Mouse (Mus musculus) hindbrain, embryonic 15.5 days (tissue): ENCODE results near the gene Fam43a. TPM values are rescaled to one million over a fixed set of nuclear protein-coding genes. Genes with fewer than 3 reads are reported as not detected.

Source experiments
- ATAC-seq: fragments of 200-750 bp; cut with Nextera tagmentation; 2 replicates; pipeline ENCODE4 v1.8.0; 2017; ENCODE audit warnings: low read depth, moderate number of reproducible peaks, moderate TSS enrichment; ENCODE audit not compliant: low FRiP score
- H3K27ac ChIP-seq: fragments of 300-500 bp; sonication (generic); replicated peaks from 2 replicates; pipeline ENCODE4 v1.5.1; 2015; ENCODE audit warnings: mild to moderate bottlenecking, inconsistent platforms
- H3K27me3 ChIP-seq: fragments of 300-500 bp; sonication (generic); 2 replicates; pipeline ENCODE4 v1.6.1; 2015; ENCODE audit warnings: control low read depth, inconsistent platforms
- H3K36me3 ChIP-seq: fragments of 300-500 bp; sonication (generic); 2 replicates; pipeline ENCODE4 v1.6.1; 2015; ENCODE audit warnings: control low read depth, inconsistent platforms
- H3K4me1 ChIP-seq: fragments of 300-500 bp; sonication (generic); replicated peaks from 2 replicates; pipeline ENCODE4 v1.6.1; 2015; ENCODE audit warnings: control low read depth, inconsistent platforms
- H3K4me2 ChIP-seq: fragments of 300-500 bp; sonication (generic); 2 replicates; pipeline ENCODE4 v1.6.1; 2015; ENCODE audit warnings: moderate library complexity, mild to moderate bottlenecking, inconsistent platforms
- H3K4me3 ChIP-seq: fragments of 300-500 bp; sonication (generic); 2 replicates; pipeline ENCODE4 v1.5.1; 2015; ENCODE audit warnings: mild to moderate bottlenecking, inconsistent platforms
- H3K9ac ChIP-seq: fragments of 300-500 bp; sonication (generic); 2 replicates; pipeline ENCODE4 v1.6.1; 2015; ENCODE audit warnings: inconsistent platforms
- H3K9me3 ChIP-seq: fragments of 300-500 bp; sonication (generic); 2 replicates; pipeline ENCODE4 v1.6.1; 2016; ENCODE audit warnings: control low read depth, inconsistent platforms
- WGBS: fragments of 180-500 bp; shearing (Covaris S2); methylation state at CpG from one replicate; pipeline ENCODE4 v1.1.7; 2015; 5-methylcytosine and 5-hydroxymethylcytosine counted together
- polyA plus RNA-seq: library from polyadenylated mRNA; unstranded; fragments of >200 nt; fragmentation: Nextera tagmentation; extraction: Ambion mirVana; gene quantifications from 2 replicates; pipeline ENCODE4 v1.2.1, GENCODE M21; 2015

Gene Fam43a
- polyA plus RNA-seq: 19.6 and 21.6 TPM in 2 replicates

- Histone ChIP-seq H3K4me1 (peaks cover 49% of the 10 kb centered on the region), H3K4me3 (peak within 1 kb of the TSS; percentile 48), H3K9ac (peak within 1 kb of the TSS; percentile 42)
Measured at GRCm38 (mm10) chr16:30599491-30600268, at the start of gene Fam43a. Gene Fam43a, plus strand, starts transcription at chr16:30599723.

GRCm38 (mm10) chr16:30549966-30550747, 49.4 kb upstream of the Fam43a start:
- peak; percentile 87 for ATAC-seq
- Histone ChIP-seq H3K27me3 (no peaks in the 10 kb centered on the region), H3K4me3 (peak overlapping the region; percentile 56), H3K4me2 (peak overlapping the region; percentile 72), H3K9ac (peak overlapping the region; percentile 76), H3K27ac (peak overlapping the region; percentile 87), H3K36me3 (peaks cover 20% of the 10 kb centered on the region), H3K9me3 (no peaks in the 10 kb centered on the region), H3K4me1 (peaks cover 28% of the 10 kb centered on the region)
- under 1% methylated on average over 56 of the region's 63 CpGs for WGBS

More at GRCm38 (mm10) chr16:30599491-30600268, at the start of gene Fam43a:
- peak; percentile 81 for ATAC-seq
- H3K27ac ChIP-seq: peak within 1 kb of the TSS; percentile 49
- H3K4me2 ChIP-seq: peak within 1 kb of the TSS; percentile 82
- WGBS: under 1% methylated on average over 63 of the region's 63 CpGs
- H3K27me3 ChIP-seq: 0 out of 2 replicates have a peak, but pooled peaks cover 7% of the 10 kb centered on the region
- no peaks in the 10 kb centered on the region for H3K9me3 ChIP-seq
- no peaks in the 10 kb centered on the region for H3K36me3 ChIP-seq

- peak; percentile 69 for ATAC-seq
- Histone ChIP-seq H3K36me3 (peaks cover 14% of the 10 kb centered on the region), H3K4me1 (peaks cover 28% of the 10 kb centered on the region), H3K27me3 (no peaks in the 10 kb centered on the region), H3K9ac (peak within 1 kb of the TSS; percentile 76), H3K9me3 (no peaks in the 10 kb centered on the region), H3K4me2 (peak within 1 kb of the TSS; percentile 72), H3K27ac (peak within 1 kb of the TSS; percentile 87), H3K4me3 (peak within 1 kb of the TSS; percentile 56)
- 7% methylated on average over 12 of the region's 14 CpGs for WGBS
Measured at GRCm38 (mm10) chr16:30550748-30551192, 48.8 kb upstream of the Fam43a start, which contains the start of gene Tmem44. Gene Tmem44, minus strand, starts transcription at chr16:30550842.

GRCm38 (mm10) chr16:30552621-30553338, 46.7 kb upstream of the Fam43a start:
- 22% methylated on average over 11 of the region's 11 CpGs for WGBS
- Histone ChIP-seq H3K4me2 (no peak overlapping the region), H3K9ac (no peak overlapping the region), H3K4me3 (no peak overlapping the region), H3K36me3 (peaks cover 10% of the 10 kb centered on the region), H3K4me1 (peaks cover 26% of the 10 kb centered on the region), H3K9me3 (no peaks in the 10 kb centered on the region), H3K27me3 (no peaks in the 10 kb centered on the region), H3K27ac (peak overlapping the region; percentile 77)
- peak; percentile 63 for ATAC-seq

GRCm38 (mm10) chr16:30554109-30554508, 45.4 kb upstream of the Fam43a start:
- H3K4me2 ChIP-seq: no peak overlapping the region
- H3K9ac ChIP-seq: no peak overlapping the region
- ATAC-seq: no peak
- WGBS: 96% methylated on average over 8 of the region's 8 CpGs
- peaks cover 13% of the 10 kb centered on the region for H3K4me1 ChIP-seq
- H3K27ac ChIP-seq: no peak overlapping the region
- H3K36me3 ChIP-seq: peaks cover 16% of the 10 kb centered on the region
- no peak overlapping the region for H3K4me3 ChIP-seq
- H3K9me3 ChIP-seq: no peaks in the 10 kb centered on the region
- no peaks in the 10 kb centered on the region for H3K27me3 ChIP-seq

GRCm38 (mm10) chr16:30559312-30559992, 40.1 kb upstream of the Fam43a start:
- Histone ChIP-seq H3K4me2 (no peak overlapping the region), H3K27ac (no peak overlapping the region), H3K4me1 (no peaks in the 10 kb centered on the region), H3K36me3 (peaks cover 67% of the 10 kb centered on the region), H3K27me3 (no peaks in the 10 kb centered on the region), H3K9me3 (no peaks in the 10 kb centered on the region), H3K9ac (no peak overlapping the region), H3K4me3 (no peak overlapping the region)
- WGBS: 92% methylated on average over 5 of the region's 5 CpGs
- no peak for ATAC-seq

- Histone ChIP-seq H3K9me3 (no peaks in the 10 kb centered on the region), H3K4me1 (no peaks in the 10 kb centered on the region), H3K27ac (no peak overlapping the region), H3K4me3 (no peak overlapping the region), H3K27me3 (no peaks in the 10 kb centered on the region), H3K4me2 (no peak overlapping the region), H3K9ac (no peak overlapping the region), H3K36me3 (peaks cover 78% of the 10 kb centered on the region)
- ATAC-seq: no peak
- WGBS: 90% methylated on average over 4 of the region's 4 CpGs
Measured at GRCm38 (mm10) chr16:30560601-30561000, 38.9 kb upstream of the Fam43a start.

GRCm38 (mm10) chr16:30565631-30566030, 33.9 kb upstream of the Fam43a start:
- Histone ChIP-seq H3K9ac (no peak overlapping the region), H3K4me3 (no peak overlapping the region), H3K4me1 (no peaks in the 10 kb centered on the region), H3K27me3 (no peaks in the 10 kb centered on the region), H3K27ac (no peak overlapping the region), H3K4me2 (no peak overlapping the region), H3K9me3 (no peaks in the 10 kb centered on the region), H3K36me3 (peaks cover 91% of the 10 kb centered on the region)
- no peak for ATAC-seq
- 96% methylated on average over 6 of the region's 6 CpGs for WGBS

GRCm38 (mm10) chr16:30570173-30570572, 29.4 kb upstream of the Fam43a start:
- 90% methylated on average over 4 of the region's 4 CpGs for WGBS
- ATAC-seq: no peak
- H3K27me3 ChIP-seq: no peaks in the 10 kb centered on the region

GRCm38 (mm10) chr16:30571378-30571777, 28.1 kb upstream of the Fam43a start:
- WGBS: 94% methylated on average over 5 of the region's 5 CpGs
- Histone ChIP-seq H3K4me3 (no peak overlapping the region), H3K27me3 (no peaks in the 10 kb centered on the region), H3K4me1 (no peaks in the 10 kb centered on the region), H3K27ac (no peak overlapping the region), H3K9ac (no peak overlapping the region), H3K36me3 (peaks cover 87% of the 10 kb centered on the region), H3K9me3 (no peaks in the 10 kb centered on the region), H3K4me2 (no peak overlapping the region)
- no peak for ATAC-seq

More at GRCm38 (mm10) chr16:30570173-30570572, 29.4 kb upstream of the Fam43a start:
- H3K27ac ChIP-seq: no peak overlapping the region
- no peaks in the 10 kb centered on the region for H3K4me1 ChIP-seq
- no peak overlapping the region for H3K9ac ChIP-seq
- H3K4me3 ChIP-seq: no peak overlapping the region
- H3K9me3 ChIP-seq: no peaks in the 10 kb centered on the region
- H3K36me3 ChIP-seq: peaks cover 84% of the 10 kb centered on the region
- no peak overlapping the region for H3K4me2 ChIP-seq

- Histone ChIP-seq H3K4me1 (no peaks in the 10 kb centered on the region), H3K27ac (no peak overlapping the region), H3K9ac (no peak overlapping the region), H3K4me2 (no peak overlapping the region), H3K36me3 (peaks cover 87% of the 10 kb centered on the region), H3K27me3 (no peaks in the 10 kb centered on the region), H3K4me3 (no peak overlapping the region), H3K9me3 (no peaks in the 10 kb centered on the region)
- ATAC-seq: no peak
- 56% methylated on average over 4 of the region's 4 CpGs for WGBS
Measured at GRCm38 (mm10) chr16:30572239-30572638, 27.3 kb upstream of the Fam43a start.
